Mouse (Mus musculus): ENCODE measurements around the gene Faim2.

The Faim2 gene

GRCm38 (mm10) chr15:99519626-99520025, 8.3 kb downstream of the Faim2 start:
- ChIA-PET CTCF (no interaction called here), POLR2A (interaction anchor here in 1 of 4 experiments (1.2 kb wide), 1 partner anchor 9 kb away, joined by 3 read pairs; no protein-coding TSS in a partner anchor)

DNA sequence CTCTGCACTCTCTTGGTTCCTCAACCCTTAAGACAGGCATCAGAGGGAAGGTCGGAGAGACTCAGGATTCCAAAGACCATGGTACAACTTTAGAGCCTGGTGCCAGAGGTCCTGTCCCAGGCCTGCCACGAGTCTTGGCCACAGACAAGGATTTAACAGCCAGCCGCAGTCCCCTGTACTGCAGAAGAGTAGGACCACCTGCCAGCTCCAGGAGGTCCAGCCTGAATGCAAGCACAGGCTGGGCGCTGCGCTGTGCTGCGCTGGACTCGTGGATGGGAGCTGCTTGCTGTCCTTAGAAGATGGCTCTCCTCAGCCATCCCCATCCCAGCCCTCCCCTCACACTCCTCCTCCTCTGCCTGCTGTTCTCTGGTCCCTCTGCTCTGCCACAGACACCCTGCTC, 10.2 kb downstream of the Faim2 start:
- CTCF ChIA-PET, result interaction anchor here in 1 of 4 experiments (0.9 to 1.5 kb wide), 2 partner anchors 10 to 11 kb away, joined by 5 read pairs; partner anchors contain the start of gene Faim2
- POLR2A ChIA-PET, result interaction anchor here in 3 of 4 experiments (0.5 to 1.5 kb wide), 3 partner anchors 10 to 98 kb away, joined by 3 to 8 read pairs (median 3); no protein-coding TSS in a partner anchor

DNA sequence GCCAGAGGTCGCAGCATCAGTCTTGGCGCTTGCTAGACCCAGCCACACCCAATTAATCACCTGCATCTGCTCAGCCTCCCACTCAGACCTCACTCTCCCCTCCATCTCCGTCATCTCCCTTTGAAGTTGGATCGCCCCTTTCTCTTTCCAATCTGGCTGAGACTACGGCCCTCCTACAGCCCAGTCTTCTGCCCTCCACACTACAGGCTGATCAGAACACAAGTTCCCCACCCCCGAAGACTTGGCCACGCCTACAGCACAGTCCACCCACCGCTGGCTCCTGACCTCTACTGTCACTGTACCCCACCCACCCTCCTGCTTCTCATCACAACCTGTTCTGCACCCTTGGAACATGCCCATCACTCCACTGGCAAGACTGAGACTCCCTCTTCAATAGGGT, 11.2 kb downstream of the Faim2 start:
- POLR2A ChIA-PET, result interaction anchor here in 2 of 4 experiments (0.6 to 1.5 kb wide), 4 partner anchors 9 to 1113 kb away, joined by 3 to 5 read pairs (median 4); no protein-coding TSS in a partner anchor
- CTCF ChIA-PET, result interaction anchor here in 2 of 4 experiments (0.6 to 1.5 kb wide), 3 partner anchors 11 to 43 kb away, joined by 3 to 5 read pairs (median 3); partner anchors contain the start of gene Faim2 (in 2 of the 2)

DNA sequence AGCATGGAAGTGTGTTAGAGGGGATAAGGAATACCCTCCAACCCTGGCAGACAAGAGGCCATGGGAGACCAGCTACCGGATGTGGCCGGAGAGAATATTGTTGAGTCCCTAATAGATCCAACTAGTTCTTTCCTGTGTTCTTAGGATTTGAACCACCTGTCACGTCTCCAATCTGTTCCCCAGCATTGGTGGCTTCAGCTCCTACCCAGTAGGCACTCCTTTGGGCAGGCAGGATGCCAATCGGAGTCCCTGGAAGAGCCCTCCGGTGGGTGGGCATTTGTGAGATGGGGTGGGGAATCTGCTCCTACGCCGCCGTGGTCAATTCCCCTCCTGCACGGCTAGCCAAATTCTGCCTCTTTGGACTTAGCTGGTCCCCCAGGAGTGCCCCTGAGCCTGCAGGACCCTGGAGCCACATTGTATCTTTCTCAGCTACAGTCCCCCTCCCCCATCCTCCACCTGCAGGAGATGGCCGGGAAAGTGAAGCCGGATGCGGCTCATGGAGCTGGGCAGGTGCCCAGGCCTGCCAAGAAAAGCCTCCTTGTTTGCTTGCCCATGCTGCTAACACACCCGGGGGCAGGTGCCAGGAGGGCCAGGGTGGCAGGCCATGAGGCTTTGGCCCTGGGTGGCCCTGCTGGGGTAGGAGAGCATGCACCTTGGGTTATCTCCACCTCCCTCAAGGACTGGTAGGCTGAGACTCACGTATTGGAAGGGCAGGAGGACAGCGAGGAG, 16.0 kb downstream of the Faim2 start:
- ChIA-PET POLR2A (interaction anchor here in 1 of 4 experiments (0.7 kb wide), 1 partner anchor 139 kb away, joined by 4 read pairs; no protein-coding TSS in a partner anchor), CTCF (no interaction called here)

DNA sequence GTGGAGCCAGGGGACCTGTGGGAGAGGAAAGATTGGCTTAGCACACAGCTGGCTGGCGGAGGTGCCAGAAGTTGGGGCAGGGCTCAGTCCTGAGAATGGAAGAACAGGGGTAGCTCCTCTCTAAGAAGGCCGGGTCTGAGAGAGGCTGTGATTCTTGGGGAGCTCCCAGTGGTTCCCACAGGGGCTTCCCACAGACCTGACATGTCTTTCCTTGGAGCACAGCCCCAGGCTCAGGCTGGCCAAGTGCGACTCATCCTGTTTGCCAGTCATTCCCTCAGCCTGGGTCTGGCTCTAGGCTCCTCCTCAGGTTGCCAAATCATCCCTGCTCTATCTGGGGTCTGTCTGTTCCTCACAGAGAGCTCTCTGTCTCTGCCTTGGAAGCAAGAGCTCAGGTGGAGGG, 17.3 kb downstream of the Faim2 start:
- ChIA-PET CTCF (interaction anchor here in 1 of 4 experiments (0.6 kb wide), 1 partner anchor 168 kb away, joined by 3 read pairs; no protein-coding TSS in a partner anchor), POLR2A (interaction anchor here in 1 of 4 experiments (0.9 to 2.0 kb wide), 3 partner anchors 9 to 23 kb away, joined by 3 to 7 read pairs (median 3); no protein-coding TSS in a partner anchor)

DNA sequence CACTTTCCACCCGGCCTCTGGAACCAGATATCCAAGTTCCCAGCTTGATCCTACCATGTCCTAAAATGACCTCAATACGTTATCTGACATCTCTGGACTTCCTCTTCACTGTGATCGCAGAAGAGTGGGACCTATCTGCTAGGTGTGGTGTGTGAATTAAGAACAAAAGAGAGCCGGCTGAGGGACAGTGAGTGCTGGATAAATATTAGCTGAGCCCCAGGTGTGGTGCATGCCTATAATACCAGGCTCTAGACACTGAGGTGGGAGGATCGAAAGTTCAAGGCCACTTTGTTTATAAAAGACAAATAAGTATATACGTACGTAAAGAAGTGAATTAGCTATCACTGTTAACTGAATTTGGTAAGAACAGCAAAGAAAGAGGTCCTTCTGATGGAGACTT, 18.1 kb downstream of the Faim2 start:
- CTCF ChIA-PET, result interaction anchor here in 2 of 4 experiments (0.6 to 1.1 kb wide), 2 partner anchors 39 to 86 kb away, joined by 3 read pairs; no protein-coding TSS in a partner anchor
- POLR2A ChIA-PET, result interaction anchor here in 1 of 4 experiments (0.9 to 2.0 kb wide), 2 partner anchors 9 to 24 kb away, joined by 3 to 7 read pairs; no protein-coding TSS in a partner anchor

GRCm38 (mm10) chr15:99505324-99506095, 22.5 kb downstream of the Faim2 start:
- POLR2A ChIA-PET, result interaction anchor here in 2 of 4 experiments (0.6 to 2.0 kb wide), 5 partner anchors 11 to 664 kb away, joined by 3 to 4 read pairs (median 3); no protein-coding TSS in a partner anchor
- CTCF ChIA-PET, result interaction anchor here in 2 of 4 experiments (0.6 to 2.0 kb wide), 4 partner anchors 34 to 385 kb away, joined by 3 to 5 read pairs (median 4); no protein-coding TSS in a partner anchor

DNA sequence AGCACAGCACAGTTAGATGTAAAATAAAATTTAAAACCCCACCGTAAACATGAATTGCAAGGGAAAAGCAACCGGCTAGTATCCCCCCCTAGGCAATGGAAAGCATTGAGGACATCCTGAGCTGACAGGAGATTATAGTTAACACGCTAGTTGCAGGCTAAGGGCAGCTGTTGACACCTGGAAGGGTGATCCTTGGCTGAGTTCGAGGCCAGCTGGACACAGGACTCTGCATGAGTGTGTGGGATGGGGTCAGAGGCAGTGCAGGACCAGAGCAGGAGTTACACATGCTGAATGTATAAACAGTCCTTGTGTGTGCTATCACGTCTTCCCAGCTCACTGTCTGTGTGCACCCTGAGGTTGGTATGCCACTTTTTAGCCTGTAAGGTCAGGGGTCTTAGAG, 24.7 kb downstream of the Faim2 start:
- ChIA-PET CTCF (interaction anchor here in 1 of 4 experiments (1.4 kb wide), 1 partner anchor 93 kb away, joined by 4 read pairs; no protein-coding TSS in a partner anchor), POLR2A (interaction anchor here in 2 of 4 experiments (0.9 to 1.1 kb wide), 2 partner anchors 12 to 15 kb away, joined by 3 read pairs; no protein-coding TSS in a partner anchor)

GRCm38 (mm10) chr15:99502311-99502831, 25.6 kb downstream of the Faim2 start:
- ChIA-PET CTCF (interaction anchor here in 3 of 4 experiments (0.7 to 1.6 kb wide), 5 partner anchors 31 to 94 kb away, joined by 3 to 6 read pairs (median 3); no protein-coding TSS in a partner anchor), POLR2A (interaction anchor here in 3 of 4 experiments (0.9 to 1.6 kb wide), 4 partner anchors 13 to 110 kb away, joined by 3 to 4 read pairs (median 3); partner anchors contain the start of gene Tmbim6 (in 1 of the 3))

GRCm38 (mm10) chr15:99501292-99502260, 26.4 kb downstream of the Faim2 start:
- ChIA-PET POLR2A (interaction anchor here in 3 of 4 experiments (0.6 to 2.5 kb wide), 7 partner anchors 9 to 468 kb away, joined by 3 to 7 read pairs (median 4); partner anchors contain the start of gene Tmbim6 (in 1 of the 3)), CTCF (interaction anchor here (0.5 to 1.7 kb wide), 8 partner anchors 30 to 460 kb away, joined by 3 to 6 read pairs (median 3); no protein-coding TSS in a partner anchor)

DNA sequence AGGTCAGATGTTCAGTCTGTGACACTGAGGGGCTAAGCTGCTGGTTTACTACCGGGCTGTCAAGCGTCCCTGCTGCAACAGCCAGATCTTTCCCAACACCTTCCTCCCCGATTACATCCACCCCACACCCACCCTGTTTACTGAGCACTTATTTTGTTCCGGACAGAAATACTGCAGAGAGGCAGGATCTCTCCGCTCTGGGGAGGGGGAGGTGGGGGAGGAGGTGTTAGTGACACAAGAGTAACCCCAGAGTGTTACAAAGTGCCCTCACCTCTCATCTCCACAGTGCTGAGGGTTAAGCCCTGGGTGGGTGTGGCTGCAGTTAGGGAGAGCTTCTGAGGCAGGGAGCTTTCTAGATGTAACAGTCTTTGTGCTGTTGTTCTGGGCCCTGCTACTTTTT, 27.6 kb downstream of the Faim2 start:
- ChIA-PET POLR2A (interaction anchor here in 3 of 4 experiments (0.6 to 2.5 kb wide), 3 partner anchors 10 to 225 kb away, joined by 4 to 7 read pairs (median 5); no protein-coding TSS in a partner anchor), CTCF (interaction anchor here in 3 of 4 experiments (0.6 to 2.2 kb wide), 3 partner anchors 28 to 178 kb away, joined by 4 to 9 read pairs (median 8); no protein-coding TSS in a partner anchor)

DNA sequence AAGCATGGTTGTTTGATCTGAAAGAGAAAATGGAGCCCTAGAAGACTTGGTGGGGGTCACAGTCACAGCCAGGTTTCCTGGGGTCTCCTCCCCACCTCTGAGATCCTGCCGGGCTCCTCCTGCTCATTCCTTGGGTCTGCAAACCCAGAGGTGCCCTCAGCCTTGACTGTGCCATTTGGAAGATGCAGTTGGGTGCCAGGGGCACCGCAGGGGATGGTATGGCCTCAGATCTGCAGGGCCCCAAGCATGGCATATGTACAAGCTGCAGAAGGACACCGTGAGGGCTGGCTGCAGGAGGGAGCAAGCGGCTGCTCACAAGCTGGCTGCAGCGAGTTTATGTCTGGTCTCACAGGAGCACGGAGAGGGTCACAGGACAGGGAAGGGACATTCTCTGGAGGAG, 28.2 kb downstream of the Faim2 start:
- ChIA-PET POLR2A (interaction anchor here in 1 of 4 experiments (2.5 kb wide), 1 partner anchor 10 kb away, joined by 7 read pairs; no protein-coding TSS in a partner anchor), CTCF (interaction anchor here in 2 of 4 experiments (0.6 to 3.1 kb wide), 4 partner anchors 60 to 1319 kb away, joined by 4 to 10 read pairs (median 8); no protein-coding TSS in a partner anchor)

GRCm38 (mm10) chr15:99498781-99499180, 29.2 kb downstream of the Faim2 start:
- POLR2A ChIA-PET, result interaction anchor here in 2 of 4 experiments (0.7 to 1.1 kb wide), 3 partner anchors 16 to 226 kb away, joined by 3 read pairs; partner anchors contain the start of gene Cox14 (in 1 of the 2)
- CTCF ChIA-PET, result interaction anchor here in 2 of 4 experiments (1.2 to 3.1 kb wide), 5 partner anchors 60 to 180 kb away, joined by 3 to 21 read pairs (median 8); no protein-coding TSS in a partner anchor

- ChIA-PET CTCF (interaction anchor here in 2 of 4 experiments (1.2 to 3.1 kb wide), 5 partner anchors 61 to 191 kb away, joined by 3 to 21 read pairs (median 5); no protein-coding TSS in a partner anchor), POLR2A (interaction anchor here in 1 of 4 experiments (0.6 to 1.8 kb wide), 4 partner anchors 16 to 180 kb away, joined by 3 to 4 read pairs (median 3); no protein-coding TSS in a partner anchor)
Measured at GRCm38 (mm10) chr15:99498356-99498755, 29.6 kb downstream of the Faim2 start.

DNA sequence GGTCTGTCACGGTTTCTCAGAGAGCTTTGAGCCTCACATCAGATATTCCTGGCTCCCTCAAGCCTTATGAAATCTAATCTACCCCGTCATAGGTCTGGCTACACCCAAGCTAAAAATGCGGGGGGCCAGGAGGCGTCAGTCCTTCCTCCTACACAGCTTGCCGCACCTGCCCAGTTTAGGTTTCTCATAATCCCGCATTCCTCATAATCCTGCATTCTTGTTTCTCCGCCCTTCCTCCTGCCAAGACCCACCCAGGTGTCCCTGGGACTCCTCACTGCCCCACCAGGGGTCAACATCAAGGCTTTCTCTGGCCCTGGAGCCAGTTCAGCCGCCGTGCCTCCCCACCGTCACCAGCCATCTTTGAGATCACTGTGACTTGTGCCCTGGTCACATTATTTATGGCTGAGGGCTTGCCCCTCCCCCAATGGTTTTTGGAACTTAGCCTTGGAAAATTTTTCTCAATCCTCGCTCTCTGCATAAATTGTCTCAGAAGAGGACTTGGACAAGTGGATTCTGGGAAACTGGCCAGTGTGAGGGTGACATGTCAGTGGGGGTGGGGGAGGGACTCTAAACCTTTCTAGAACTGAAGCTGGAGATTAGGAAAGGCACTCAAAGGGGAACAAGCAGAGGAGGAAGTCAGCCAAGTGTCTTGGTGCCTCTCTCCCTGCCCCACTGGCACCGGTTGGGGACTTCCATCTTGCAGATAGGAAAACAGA, 30.3 kb downstream of the Faim2 start:
- CTCF ChIA-PET, result interaction anchor here in 3 of 4 experiments (0.5 to 3.1 kb wide), 18 partner anchors 24 to 274 kb away, joined by 3 to 21 read pairs (median 4); no protein-coding TSS in a partner anchor
- POLR2A ChIA-PET, result interaction anchor here in 2 of 4 experiments (0.5 to 1.8 kb wide), 5 partner anchors 12 to 139 kb away, joined by 3 to 4 read pairs (median 3); no protein-coding TSS in a partner anchor
